Mouse (Mus musculus) limb, embryonic 15.5 days (tissue): ENCODE results near the gene 4921504E06Rik. TPM values are rescaled to one million over a fixed set of nuclear protein-coding genes. Genes with fewer than 3 reads are reported as not detected.

Experiments used
- ATAC-seq: fragments of 200-750 bp; cut with Nextera tagmentation; 2 replicates; pipeline ENCODE4 v1.8.0; 2017; ENCODE audit warnings: low read depth, moderate TSS enrichment; ENCODE audit not compliant: insufficient number of reproducible peaks, low FRiP score, low TSS enrichment
- H3K27ac ChIP-seq: fragments of 300-500 bp; sonication (generic); 2 replicates; pipeline ENCODE4 v1.5.1; 2015; ENCODE audit warnings: moderate library complexity, mild to moderate bottlenecking, inconsistent platforms
- H3K27me3 ChIP-seq: fragments of 300-500 bp; sonication (generic); 2 replicates; pipeline ENCODE4 v1.6.1; 2015; ENCODE audit warnings: inconsistent platforms
- H3K36me3 ChIP-seq: fragments of 300-500 bp; sonication (generic); 2 replicates; pipeline ENCODE4 v1.6.1; 2015; ENCODE audit warnings: inconsistent platforms
- H3K4me1 ChIP-seq: fragments of 300-500 bp; sonication (generic); 2 replicates; pipeline ENCODE4 v1.6.1; 2015; ENCODE audit warnings: inconsistent platforms
- H3K4me2 ChIP-seq: fragments of 300-500 bp; sonication (generic); 2 replicates; pipeline ENCODE4 v1.6.1; 2015; ENCODE audit warnings: mild to moderate bottlenecking, inconsistent platforms
- H3K4me3 ChIP-seq: fragments of 300-500 bp; sonication (generic); 2 replicates; pipeline ENCODE4 v1.5.1; 2015; ENCODE audit warnings: mild to moderate bottlenecking, inconsistent platforms
- H3K9ac ChIP-seq: fragments of 300-500 bp; sonication (generic); 2 replicates; pipeline ENCODE4 v1.6.1; 2015; ENCODE audit warnings: inconsistent platforms
- H3K9me3 ChIP-seq: fragments of 300-500 bp; sonication (generic); 2 replicates; pipeline ENCODE4 v1.6.1; 2016; ENCODE audit warnings: inconsistent platforms
- WGBS: fragments of 180-500 bp; shearing (Covaris S2); methylation state at CpG from one replicate; pipeline ENCODE4 v1.1.7; 2015; 5-methylcytosine and 5-hydroxymethylcytosine counted together
- polyA plus RNA-seq: library from polyadenylated mRNA; unstranded; fragments of >200 nt; fragmentation: Nextera tagmentation; extraction: Ambion mirVana; gene quantifications from 2 replicates; pipeline ENCODE4 v1.2.1, GENCODE M21; 2015

Gene 4921504E06Rik
- polyA plus RNA-seq, 1 experiment from 2014 or later: not detected

DNA sequence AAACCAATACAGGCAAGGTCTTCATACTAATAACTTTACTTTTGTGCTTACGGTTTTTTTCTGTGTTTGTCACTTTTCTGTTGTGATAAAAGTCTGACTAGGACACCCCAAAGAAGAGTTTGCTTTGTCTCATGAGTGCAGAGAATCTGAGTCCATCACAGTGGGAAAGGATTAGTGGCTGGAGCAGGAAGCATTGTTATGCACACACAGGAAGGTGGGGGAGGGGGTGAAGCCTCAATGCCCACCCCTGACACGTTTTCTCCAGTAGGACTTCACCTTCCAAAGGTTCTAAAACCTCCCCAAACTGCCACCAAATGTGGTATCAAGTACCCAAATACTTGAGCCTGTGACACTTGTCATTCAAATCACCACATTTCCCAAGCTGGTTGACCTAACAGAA is 91.8 kb downstream of the 4921504E06Rik start:
- Histone ChIP-seq H3K4me3 (no peak overlapping the region), H3K9me3 (no peaks in the 10 kb centered on the region), H3K4me1 (no peaks in the 10 kb centered on the region), H3K4me2 (no peak overlapping the region), H3K36me3 (no peaks in the 10 kb centered on the region), H3K27me3 (peaks cover 14% of the 10 kb centered on the region), H3K27ac (no peak overlapping the region), H3K9ac (no peak overlapping the region)
- 38% methylated on average over 2 of the region's 2 CpGs for WGBS
- no peak for ATAC-seq

GRCm38 (mm10) chr2:19458785-19459184 is 94.9 kb downstream of the 4921504E06Rik start:
- Histone ChIP-seq H3K27ac (no peak overlapping the region), H3K36me3 (no peaks in the 10 kb centered on the region), H3K4me2 (no peak overlapping the region), H3K27me3 (peaks cover 36% of the 10 kb centered on the region), H3K4me1 (peaks cover 4% of the 10 kb centered on the region; the same call in 1 of the 2 replicates), H3K9ac (no peak overlapping the region), H3K4me3 (no peak overlapping the region), H3K9me3 (no peaks in the 10 kb centered on the region)
- WGBS: 57% methylated on average over 2 of the region's 2 CpGs
- ATAC-seq: no peak

DNA sequence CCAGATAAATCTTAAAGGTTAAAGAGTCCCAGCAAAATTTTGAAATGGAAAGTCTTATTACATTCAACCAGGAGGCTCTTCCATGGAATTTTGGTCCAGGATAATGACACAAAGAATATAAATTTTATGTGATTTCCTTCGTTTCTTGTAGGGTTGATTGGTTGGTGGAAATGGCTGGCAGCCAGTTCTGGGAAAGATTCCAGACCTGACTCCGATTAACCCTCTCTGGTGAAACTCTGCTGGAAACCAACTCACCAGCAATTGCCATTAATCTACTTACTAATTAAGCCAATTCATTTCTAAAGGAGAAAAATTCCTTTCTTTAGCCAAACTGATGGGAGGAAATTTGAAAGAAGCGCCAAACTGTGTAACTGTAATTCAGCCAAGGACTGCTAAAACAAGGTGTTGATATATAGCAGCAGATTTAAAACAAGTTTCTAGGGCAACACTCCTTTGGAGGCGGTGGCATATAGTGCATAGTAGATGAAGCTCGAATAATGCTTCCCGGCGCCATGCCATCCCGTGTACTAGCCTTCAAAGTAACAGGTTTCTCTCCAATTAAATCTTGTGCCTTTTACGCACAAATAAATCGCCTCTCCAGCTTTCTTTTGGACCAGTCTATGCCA is 97.7 kb downstream of the 4921504E06Rik start:
- Histone ChIP-seq H3K9ac (no peak overlapping the region), H3K27ac (no peak overlapping the region), H3K9me3 (no peaks in the 10 kb centered on the region), H3K27me3 (peaks cover 65% of the 10 kb centered on the region), H3K4me2 (no peak overlapping the region), H3K4me3 (no peak overlapping the region), H3K36me3 (no peaks in the 10 kb centered on the region), H3K4me1 (peaks cover 9% of the 10 kb centered on the region; the same call in 1 of the 2 replicates)
- 7% methylated on average over 10 of the region's 10 CpGs for WGBS
- ATAC-seq: no peak

GRCm38 (mm10) chr2:19455228-19455627 is 98.5 kb downstream of the 4921504E06Rik start:
- H3K4me3 ChIP-seq: no peak overlapping the region
- no peak overlapping the region for H3K9ac ChIP-seq
- H3K27me3 ChIP-seq: peaks cover 72% of the 10 kb centered on the region
- peaks cover 9% of the 10 kb centered on the region; the same call in 1 of the 2 replicates for H3K4me1 ChIP-seq
- no peaks in the 10 kb centered on the region for H3K9me3 ChIP-seq
- 0 out of 2 replicates have a peak overlapping the region, but pooled peaks have one; percentile 1 for H3K27ac ChIP-seq
- no peak for ATAC-seq
- 4% methylated on average over 5 of the region's 5 CpGs for WGBS
- no peak overlapping the region for H3K4me2 ChIP-seq
- H3K36me3 ChIP-seq: no peaks in the 10 kb centered on the region

DNA sequence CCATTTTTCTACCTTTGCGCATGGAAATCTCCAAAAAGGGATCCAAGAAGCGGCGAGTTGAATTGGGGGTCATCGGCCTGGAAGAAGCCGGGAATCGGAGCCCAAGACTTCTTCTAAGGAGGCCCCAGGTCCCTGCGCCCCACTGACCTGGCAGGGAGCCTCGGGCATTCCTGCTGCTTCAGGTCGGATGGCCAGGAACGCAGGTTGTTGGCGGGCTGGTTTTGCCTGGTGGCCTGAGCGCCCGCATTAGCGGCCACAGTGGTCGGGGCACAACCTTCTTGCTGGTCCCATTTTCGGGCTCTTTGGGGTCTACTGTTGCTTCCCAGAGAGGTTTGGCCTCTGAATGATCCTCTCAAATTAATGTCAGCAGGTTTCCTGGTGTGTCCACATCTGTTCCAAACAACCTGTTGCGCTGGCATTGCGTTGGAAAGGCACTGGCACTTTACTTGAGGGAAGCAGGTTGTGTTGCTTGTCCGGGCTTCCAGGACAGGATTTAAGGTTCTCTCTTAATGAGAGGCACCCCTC is 101.1 kb downstream of the 4921504E06Rik start:
- Histone ChIP-seq H3K4me3 (0 out of 2 replicates have a peak overlapping the region, but pooled peaks have one; percentile 11), H3K9ac (no peak overlapping the region), H3K36me3 (no peaks in the 10 kb centered on the region), H3K27ac (no peak overlapping the region), H3K27me3 (peaks cover 90% of the 10 kb centered on the region), H3K4me2 (0 out of 2 replicates have a peak overlapping the region, but pooled peaks have one; percentile 23), H3K4me1 (peaks cover 14% of the 10 kb centered on the region), H3K9me3 (no peaks in the 10 kb centered on the region)
- ATAC-seq: no peak
- under 1% methylated on average over 19 of the region's 19 CpGs for WGBS

DNA sequence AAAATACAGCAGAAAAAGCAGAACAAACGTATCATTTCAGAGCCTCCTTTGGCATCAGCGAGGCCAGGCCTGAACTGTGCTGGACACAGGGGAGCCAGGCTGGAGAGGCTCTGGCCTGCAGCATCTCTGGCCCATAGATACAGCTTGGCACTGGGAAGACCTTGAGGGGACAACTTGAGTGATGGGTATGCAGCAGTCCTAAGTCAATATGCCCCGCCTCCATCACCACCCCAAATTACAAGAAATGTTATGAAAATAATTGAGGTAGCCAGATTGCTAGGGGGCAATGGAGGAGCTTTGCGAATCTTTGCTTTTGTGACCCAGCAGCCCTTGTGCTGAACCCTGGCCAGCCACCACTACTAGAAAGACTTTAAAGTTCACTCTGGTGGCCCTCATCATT is 104.4 kb downstream of the 4921504E06Rik start:
- no peak overlapping the region for H3K4me2 ChIP-seq
- H3K9ac ChIP-seq: no peak overlapping the region
- 22% methylated on average over 4 of the region's 4 CpGs for WGBS
- no peaks in the 10 kb centered on the region for H3K9me3 ChIP-seq
- ATAC-seq: no peak
- H3K27ac ChIP-seq: no peak overlapping the region
- H3K4me1 ChIP-seq: peaks cover 28% of the 10 kb centered on the region
- H3K36me3 ChIP-seq: no peaks in the 10 kb centered on the region
- H3K4me3 ChIP-seq: no peak overlapping the region
- peaks cover 97% of the 10 kb centered on the region for H3K27me3 ChIP-seq

DNA sequence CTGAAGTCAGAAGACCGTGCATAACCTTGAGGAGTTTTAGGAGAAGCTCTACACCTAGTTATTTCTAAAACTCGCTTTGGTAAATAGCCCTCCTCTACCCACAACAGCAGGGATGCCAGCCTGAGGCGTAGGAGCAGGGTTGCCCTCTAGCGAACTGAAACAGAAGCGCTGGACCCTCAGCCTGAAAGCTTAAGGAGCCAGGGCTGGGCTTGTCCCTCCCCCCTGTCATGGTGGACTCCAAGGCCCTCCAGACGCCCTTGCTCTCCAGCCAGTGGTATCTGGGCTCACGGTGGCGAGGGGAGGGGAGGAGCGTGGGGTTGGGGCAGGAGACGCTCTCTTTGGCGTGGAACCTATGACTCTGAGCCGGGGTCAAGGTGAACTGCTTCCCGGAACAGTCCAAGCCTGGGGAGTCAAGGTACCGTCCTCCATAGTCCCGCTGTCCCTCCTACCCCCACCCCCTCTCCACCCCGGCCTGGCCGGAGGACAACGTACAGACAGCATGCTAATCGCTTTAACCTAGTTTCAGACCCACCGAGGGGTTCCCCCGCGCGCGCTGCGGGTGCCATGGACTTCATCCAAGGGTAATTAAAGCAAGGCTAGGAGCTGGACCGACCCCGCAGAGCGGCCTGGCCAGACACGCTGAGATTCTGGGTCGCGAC is 105.5 kb downstream of the 4921504E06Rik start:
- Histone ChIP-seq H3K9ac (no peak overlapping the region), H3K27me3 (peaks cover 96% of the 10 kb centered on the region), H3K4me3 (peak overlapping the region; percentile 11; the same call in 1 of the 2 replicates), H3K9me3 (no peaks in the 10 kb centered on the region), H3K4me2 (peak overlapping the region; percentile 17), H3K27ac (no peak overlapping the region), H3K4me1 (peaks cover 28% of the 10 kb centered on the region), H3K36me3 (no peaks in the 10 kb centered on the region)
- 1% methylated on average over 27 of the region's 31 CpGs for WGBS
- no peak for ATAC-seq

GRCm38 (mm10) chr2:19446746-19447145 is 107.0 kb downstream of the 4921504E06Rik start:
- H3K9me3 ChIP-seq: no peaks in the 10 kb centered on the region
- no peak for ATAC-seq
- H3K9ac ChIP-seq: no peak overlapping the region
- H3K36me3 ChIP-seq: no peaks in the 10 kb centered on the region
- H3K4me3 ChIP-seq: no peak overlapping the region
- no peak overlapping the region for H3K27ac ChIP-seq
- WGBS: 3% methylated on average over 7 of the region's 7 CpGs
- H3K27me3 ChIP-seq: peaks cover 96% of the 10 kb centered on the region
- H3K4me2 ChIP-seq: no peak overlapping the region; the same call in 1 of the 2 replicates
- peaks cover 23% of the 10 kb centered on the region for H3K4me1 ChIP-seq

DNA sequence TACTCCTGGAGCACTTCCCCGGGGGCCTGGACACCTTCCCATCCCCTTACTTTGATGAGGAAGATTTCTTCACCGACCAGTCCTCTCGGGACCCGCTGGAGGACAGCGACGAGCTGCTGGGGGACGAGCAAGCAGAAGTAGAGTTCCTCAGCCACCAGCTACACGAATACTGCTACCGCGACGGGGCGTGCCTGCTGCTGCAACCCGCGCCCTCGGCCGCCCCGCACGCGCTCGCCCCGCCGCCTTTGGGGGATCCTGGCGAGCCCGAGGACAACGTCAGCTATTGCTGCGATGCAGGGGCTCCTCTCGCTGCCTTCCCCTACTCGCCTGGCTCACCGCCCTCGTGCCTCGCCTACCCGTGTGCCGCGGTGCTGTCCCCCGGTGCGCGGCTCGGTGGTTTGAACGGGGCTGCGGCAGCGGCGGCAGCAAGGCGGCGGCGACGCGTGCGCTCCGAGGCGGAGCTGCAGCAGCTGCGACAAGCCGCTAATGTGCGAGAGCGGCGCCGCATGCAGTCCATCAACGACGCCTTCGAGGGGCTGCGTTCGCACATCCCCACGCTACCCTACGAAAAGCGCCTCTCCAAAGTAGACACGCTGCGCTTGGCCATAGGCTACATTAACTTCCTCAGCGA is 107.7 kb downstream of the 4921504E06Rik start:
- H3K4me1 ChIP-seq: peaks cover 23% of the 10 kb centered on the region
- no peaks in the 10 kb centered on the region for H3K36me3 ChIP-seq
- peak overlapping the region; percentile 38 for H3K4me3 ChIP-seq
- H3K9me3 ChIP-seq: no peaks in the 10 kb centered on the region
- no peak for ATAC-seq
- H3K4me2 ChIP-seq: peak overlapping the region; percentile 59
- H3K27me3 ChIP-seq: peaks cover 96% of the 10 kb centered on the region
- H3K9ac ChIP-seq: no peak overlapping the region
- under 1% methylated on average over 67 of the region's 67 CpGs for WGBS
- no peak overlapping the region for H3K27ac ChIP-seq

- Histone ChIP-seq H3K27me3 (peaks cover 94% of the 10 kb centered on the region), H3K9me3 (no peaks in the 10 kb centered on the region), H3K27ac (no peak within 1 kb of the TSS), H3K9ac (no peak within 1 kb of the TSS), H3K4me2 (peak within 1 kb of the TSS; percentile 59), H3K4me3 (peak within 1 kb of the TSS; percentile 38), H3K36me3 (no peaks in the 10 kb centered on the region), H3K4me1 (peaks cover 23% of the 10 kb centered on the region)
- under 1% methylated on average over 51 of the region's 53 CpGs for WGBS
- no peak for ATAC-seq
These were observed 108.5 kb downstream of the 4921504E06Rik start, which contains the start of gene Ptf1a for GRCm38 (mm10) chr2:19444931-19445831. Gene Ptf1a, plus strand, starts transcription at chr2:19445663.

DNA sequence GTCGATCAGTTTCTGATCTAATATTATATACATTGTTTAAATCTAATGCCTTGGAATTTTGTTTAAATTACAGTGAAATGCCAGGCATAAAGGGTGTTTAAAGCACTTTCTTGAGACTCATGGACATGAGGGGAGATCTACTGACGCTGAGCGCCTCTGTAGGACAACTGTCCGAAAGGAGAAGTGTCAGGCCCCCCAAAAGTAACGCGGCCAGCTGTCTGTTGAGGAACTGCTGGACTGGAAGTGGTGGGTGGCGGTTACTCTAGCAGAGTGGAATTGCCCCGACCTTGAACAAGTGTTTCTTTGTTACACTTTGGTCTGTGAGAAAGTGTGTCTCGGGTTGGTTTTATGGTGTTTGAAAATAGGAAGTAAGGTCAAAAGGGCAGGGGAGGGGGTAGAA is 109.4 kb downstream of the 4921504E06Rik start:
- Histone ChIP-seq H3K4me3 (no peak overlapping the region), H3K27me3 (peaks cover 90% of the 10 kb centered on the region), H3K36me3 (no peaks in the 10 kb centered on the region), H3K4me1 (peaks cover 23% of the 10 kb centered on the region), H3K27ac (no peak overlapping the region), H3K4me2 (no peak overlapping the region), H3K9me3 (no peaks in the 10 kb centered on the region), H3K9ac (no peak overlapping the region)
- WGBS: 3% methylated on average over 9 of the region's 9 CpGs
- no peak for ATAC-seq
